Mouse (Mus musculus): ENCODE results near the gene Snx9. TPM values are rescaled to one million over a fixed set of nuclear protein-coding genes. Genes with fewer than 3 reads are reported as not detected.

Gene Snx9
- 10 to 100 TPM; 21.5 to 22.4 TPM for total RNA-seq (2021)
- long read RNA-seq, experiment 1, partial matches to known transcripts, result 1 of 22 reads
- long read RNA-seq, experiment 1, other reads (novel, unspliced or antisense), result 17 of 22 reads
- long read RNA-seq, experiment 2, transcript Snx9-201 (18 exons, 3,331 nt), result major isoform, 11 of 30 reads
- long read RNA-seq, experiment 2, partial matches to known transcripts, result 3 of 30 reads
- long read RNA-seq, experiment 2, other reads (novel, unspliced or antisense), result 16 of 30 reads

DNA sequence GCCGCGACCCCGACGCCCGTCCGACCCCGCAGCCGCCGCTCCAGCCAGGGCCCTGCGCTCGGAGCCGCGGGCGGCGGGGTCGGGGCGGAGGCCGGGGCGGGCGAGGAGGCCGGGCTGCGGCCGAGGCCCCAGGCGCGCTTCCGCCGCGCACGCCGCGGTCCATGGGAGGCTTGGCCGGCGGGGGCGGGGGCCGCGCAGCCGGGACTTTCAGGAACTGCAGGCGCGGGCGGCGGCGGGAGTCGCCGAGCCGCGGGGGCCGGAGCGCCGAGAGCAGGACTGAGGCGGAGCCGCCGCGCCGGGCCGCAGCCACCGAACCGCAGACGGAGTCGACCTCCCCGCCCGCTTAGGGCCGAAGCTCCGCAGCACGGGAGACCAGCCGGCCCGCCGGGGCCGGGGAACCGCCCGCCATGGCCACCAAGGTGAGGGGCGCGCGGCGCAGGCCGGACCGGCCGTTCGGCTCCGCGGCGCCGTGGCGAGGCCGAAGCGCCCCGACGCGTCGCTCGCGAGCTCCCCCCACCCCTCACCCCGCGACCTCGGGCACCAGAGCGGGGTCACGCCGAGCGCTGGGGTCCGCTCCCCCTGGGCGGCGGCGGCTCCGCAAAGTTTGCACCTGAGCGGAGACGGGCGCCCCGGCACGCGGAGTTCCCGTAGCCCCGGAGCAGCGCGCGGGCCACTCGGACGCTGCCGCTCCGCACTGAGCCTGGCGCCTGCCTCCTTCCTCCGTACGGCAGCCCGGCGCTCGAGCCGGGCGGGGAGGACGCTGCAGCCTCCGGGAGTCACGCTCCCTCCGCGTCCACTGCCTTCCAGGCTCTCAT is at the start of gene Snx9:
TSS of gene Snx9 (plus strand) at position 202 of the 815 bp plus-strand sequence.
- DNase-seq, result peak; percentile 81

DNA sequence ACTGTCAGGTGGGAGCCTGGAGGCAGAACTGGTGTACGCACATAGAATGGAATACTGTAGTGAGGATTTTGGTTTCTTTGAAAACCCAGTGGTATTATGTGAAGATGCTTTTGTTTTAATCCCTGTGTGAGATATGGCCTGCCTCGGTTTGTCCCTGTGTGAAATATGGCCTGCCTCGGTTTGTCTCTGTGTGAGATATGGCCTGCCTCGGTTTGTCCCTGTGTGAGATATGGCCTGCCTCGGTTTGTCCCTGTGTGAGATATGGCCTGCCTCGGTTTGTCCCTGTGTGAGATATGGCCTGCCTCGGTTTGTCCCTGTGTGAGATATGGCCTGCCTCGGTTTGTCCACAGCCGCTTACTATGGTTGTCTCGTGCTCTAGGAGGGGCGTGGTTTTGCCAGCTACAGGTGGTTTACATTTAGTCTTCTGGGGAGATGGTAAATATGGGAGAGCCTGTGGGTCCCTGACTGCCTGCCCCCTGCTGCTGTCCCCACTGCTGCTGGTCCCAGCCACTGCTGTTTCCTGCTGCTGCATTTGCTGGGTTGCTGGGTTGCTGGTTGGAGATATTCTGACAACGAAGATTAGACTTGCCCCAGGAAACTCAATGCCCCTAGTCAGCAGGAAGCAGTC is 48.9 kb upstream of the Snx9 start:
- DNase-seq, result no peak

DNA sequence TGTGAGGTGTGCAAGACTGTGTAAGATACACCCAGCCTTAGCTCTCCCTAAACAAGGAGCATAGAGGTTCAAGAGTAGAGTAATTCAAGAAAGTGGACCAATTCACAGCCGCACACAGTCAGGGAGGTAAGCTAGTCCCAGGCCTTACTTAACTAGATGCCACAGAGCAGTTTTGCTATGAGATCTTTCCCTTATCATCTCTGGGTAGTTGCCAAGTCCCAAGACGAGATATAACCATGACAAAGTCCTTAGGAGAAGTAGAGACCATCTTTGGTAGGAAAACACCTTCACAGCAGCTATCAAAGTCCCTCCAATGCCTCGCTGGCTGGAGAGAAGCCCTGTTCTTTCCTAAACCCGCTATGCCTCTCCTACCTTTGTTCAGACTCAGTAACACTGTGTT is 47.5 kb upstream of the Snx9 start:
- no peak for DNase-seq

DNA sequence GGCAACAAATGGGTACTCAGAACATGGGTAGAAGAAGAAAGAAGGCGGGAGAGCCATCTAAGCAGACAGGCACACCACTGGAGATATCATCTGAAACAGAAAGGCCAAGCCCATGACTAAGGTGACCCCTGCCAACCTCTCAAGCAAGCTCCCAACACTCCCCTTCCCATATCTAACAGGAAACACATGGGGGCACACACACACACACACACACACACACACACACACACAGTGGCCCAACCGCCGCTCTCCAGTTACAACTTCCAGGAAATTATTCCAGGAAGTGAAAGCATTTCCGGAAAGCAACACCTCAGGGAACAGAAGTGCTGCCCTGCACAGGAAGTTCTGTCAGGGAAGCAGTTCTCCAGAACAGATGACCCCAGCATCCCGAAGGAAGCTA is 46.9 kb upstream of the Snx9 start:
- DNase-seq, result no peak

DNA sequence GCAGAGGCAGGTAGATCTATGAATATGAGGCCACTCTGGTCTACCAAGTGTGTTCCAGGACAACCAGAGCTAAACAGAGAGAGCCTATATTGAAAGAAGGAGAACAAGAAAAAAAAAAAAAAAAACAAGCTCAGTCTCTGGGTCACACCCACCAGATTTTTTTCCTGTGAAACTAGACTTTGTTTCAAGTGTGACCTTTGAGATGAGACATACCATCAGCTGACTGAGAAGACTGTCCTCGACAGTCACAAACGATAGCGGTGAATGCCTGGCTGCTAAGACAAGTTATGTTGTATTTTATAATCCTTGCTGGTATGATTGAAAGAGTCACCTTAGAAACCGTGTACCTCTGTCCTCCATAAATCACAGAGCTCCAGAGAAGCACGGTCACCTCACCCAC is 45.8 kb upstream of the Snx9 start:
- no peak for DNase-seq

DNA sequence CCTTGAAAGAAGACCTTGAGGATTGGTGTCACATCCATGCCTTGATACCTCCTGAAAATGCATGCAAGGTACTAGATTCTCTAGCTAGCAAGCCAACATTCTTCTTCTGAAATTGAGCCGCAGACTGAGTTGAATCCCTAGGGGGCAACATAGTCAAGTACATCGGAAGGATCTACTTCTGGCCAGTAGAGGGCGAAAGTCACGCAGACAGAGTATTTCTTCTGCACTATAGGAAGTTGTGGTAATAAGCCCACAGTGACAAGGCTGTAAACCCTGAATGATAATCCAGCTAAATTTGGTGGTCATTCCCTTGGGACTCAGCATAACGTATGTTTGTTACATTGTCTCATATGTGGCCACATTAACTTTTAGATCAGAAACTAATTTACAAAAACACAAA is 45.3 kb upstream of the Snx9 start:
- DNase-seq, result no peak

DNA sequence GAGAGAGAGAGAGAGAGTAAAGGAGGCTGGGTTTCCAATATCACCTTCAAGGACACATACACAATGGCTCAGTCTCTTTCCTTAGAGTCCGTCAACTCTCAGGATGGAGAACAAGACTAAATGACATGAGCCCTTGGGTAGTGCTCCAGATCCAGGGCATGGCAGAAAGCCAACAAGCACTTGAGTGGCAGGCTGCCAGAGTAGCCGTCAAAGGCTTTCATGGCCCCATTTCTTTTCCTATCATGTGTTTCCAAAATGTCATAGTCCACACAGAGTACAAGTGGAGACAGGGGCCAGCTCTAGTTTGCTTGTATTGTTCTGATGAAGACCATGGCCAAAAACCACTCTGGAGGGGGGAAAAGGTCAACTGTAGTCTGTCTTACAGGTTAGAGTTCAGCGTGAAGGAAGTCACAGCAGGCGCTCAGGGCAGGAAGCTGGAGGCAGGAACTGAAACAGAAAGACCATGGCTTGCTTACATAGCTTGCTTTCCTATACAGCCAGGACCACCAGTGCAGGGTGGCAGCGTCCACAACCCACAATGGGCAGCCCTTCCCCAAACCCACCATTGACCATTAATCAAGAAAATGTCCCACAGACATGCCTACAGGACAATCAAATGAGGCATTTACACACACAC is 43.9 kb upstream of the Snx9 start:
- no peak for DNase-seq

DNA sequence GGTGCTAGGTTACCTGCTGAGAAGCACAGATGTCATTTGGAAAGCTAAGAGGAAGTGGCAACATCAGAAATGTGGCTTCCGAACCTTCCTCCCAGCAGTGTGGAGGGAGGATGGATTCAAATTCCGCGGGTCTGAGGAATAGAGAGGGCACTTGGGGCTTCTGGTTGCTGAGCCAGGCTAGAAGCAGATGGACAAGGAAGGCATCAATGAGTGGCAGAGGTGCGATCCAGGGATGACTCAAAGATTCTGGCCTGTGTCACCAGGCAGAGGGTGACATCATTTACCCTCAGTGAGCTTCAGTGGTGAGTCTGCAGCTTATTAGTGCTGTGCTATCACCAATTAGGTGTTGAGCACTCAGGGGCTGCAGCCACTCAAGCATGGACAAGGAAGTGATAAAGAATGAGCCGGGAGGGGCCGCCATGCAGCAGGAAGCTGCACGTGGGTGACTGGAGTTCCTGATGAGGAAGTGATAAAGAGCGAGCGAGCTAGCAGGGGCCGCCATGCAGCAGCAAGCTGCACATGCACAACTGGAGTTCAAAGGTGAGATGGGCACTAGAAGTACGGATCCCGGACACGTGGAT is 42.8 kb upstream of the Snx9 start:
- DNase-seq, result no peak

DNA sequence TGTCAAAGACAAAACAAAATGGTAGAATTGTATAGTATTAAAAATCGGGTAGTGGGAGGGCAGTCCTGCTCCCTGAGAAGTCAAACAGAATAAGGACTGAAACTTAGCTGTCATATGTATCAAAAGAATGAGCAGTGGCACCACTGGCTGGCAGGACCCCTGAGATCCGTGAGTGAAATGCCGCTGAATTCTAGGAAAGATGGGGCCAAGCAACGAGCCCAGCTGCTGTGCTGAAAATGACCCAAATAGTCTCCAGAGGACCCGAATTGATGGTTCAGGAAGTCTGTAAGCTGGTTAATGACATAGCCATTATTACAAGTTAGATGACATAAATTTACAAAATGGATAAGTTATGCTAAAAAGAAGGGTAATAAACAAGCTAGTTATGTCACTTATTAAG is 42.2 kb upstream of the Snx9 start:
- DNase-seq, result no peak

DNA sequence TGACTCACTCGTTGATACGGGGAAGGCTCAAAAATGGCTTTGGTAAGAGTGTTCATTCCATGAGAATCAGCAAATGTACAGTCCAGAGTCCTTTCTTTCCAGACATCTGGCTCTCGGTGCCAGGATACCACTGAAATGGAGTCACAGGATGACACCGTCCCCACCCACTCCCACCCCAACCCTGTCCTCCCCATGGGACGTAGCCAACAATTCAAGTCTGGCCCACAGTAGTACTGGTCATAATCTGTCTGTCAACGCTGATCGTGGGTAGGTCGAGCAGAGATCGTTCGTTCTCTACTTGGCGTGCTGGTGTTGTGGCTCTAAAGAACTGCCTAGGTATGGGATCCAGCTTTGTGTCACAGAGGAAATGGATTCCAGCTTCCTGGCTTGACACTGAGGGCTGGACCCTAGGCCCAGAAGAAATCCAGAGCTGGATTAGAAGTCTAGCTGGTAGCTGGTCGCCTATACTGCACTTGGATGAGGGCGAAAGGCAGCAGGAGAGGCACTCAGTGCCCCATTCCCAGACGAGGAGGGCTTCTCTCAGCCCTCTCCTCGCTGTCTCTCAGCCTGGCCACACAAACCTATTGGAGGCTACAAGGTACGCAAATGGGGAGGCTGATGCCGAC is 41.6 kb upstream of the Snx9 start:
- no peak for DNase-seq

DNA sequence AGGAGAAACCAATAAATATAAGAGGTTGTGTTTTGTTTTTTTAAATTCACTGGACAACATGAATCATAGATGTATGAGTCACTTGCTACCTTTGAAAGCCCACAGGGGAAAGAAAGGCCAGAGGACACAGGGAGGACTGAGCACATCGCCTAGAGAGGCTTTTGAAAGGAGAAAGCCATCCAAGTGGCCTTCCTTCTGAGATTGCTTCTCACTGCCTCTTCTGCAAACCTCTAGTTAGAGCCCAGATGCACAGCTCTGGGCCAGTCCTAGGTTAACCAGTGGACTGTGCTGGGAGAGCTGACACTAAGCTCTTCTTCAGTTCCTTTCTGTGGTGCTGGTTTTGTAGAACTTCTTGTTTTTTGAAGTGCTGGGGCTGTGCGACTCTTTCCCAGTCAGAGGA is 40.9 kb upstream of the Snx9 start:
- DNase-seq, result no peak

DNA sequence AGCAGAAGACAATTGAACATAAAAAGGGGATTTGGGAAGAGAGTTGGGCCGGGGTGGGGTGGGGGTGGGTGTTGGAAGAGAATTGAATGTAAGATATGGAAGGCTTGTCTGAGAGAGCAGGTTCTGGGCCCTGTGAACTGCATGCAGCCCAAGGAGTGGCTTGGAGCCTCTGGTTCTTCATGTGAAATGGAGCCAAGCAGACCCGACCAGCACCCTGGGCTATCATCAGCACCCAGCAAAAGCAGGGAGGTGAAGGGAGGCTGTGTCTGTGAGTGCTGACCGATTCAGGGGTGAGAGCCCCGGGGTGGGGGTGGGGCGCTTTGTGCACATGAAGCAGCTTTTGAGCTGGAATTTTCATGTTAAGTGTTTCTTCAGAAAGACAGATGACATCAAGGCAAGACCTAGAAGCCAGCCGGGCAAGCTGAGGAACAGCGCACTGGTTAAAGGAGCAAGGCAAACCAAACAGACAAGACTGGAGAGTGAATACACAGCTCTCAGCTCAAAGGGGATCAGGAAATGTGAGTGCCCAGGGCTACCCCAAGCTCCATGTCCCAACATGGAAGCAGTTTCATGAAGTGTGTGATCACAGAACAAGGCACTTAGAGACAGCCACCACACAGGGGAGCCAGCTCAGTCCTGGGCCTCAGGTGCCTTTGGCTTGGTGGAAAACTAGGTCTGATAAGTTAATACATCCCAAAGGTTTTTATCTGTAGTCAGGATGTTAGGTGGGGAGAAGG is 40.1 kb upstream of the Snx9 start:
- no peak for DNase-seq

DNA sequence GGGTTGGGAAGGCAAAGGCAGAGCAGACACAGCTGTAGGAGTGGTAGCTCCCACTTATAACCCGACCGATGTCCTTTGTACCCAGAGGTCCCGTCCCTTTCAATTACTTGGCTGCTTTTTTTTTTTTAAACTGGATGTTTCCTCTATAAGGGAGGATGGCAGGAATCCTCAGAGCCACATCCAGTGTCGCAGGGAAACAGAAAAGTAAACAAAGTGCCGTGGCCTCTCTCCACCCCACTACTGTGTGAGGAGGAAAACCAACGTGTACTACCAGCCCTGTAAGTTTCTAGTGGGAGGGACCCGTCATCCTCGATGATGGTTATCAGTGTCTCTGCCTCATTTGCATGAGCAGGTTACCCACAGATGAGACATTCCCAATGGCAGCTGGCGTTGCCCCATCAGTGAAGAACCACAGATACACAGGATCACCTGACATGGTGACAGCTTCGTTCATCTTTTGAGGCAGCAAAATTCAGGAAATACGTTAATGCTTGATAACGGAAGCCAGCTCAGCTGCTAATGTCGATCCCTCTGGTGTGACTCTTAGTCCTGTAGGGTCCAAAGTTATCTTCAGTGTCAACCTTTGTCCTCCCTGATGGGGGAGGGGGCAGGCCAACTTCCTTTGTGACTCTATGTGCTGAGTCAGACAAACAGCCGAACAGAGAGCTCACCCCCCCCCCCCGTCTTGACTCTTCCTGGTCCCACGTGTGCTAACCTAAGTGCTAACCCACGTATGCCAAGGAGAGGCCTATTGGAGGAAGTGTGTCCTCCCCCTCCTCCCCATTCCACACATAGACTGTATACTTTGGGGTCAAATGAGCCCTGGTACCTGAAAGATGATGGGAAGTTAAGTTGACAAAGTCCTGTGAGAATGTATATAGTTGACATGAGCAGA is 39.1 kb upstream of the Snx9 start:
- DNase-seq, result no peak

DNA sequence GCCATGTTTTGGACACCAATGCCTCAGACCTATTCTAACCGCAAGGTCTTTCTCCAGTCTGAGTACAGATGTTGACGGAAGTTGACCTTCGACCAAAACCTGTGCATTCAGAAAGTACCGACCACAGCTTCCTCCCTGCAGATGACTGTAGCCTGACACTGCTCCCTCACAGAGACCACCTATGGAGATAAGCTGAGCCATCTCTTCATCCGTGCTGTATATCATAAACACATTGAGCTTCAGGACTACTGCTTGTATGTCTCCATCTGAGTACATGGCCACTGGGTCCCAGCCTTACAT is 38.5 kb upstream of the Snx9 start:
- DNase-seq, result no peak

DNA sequence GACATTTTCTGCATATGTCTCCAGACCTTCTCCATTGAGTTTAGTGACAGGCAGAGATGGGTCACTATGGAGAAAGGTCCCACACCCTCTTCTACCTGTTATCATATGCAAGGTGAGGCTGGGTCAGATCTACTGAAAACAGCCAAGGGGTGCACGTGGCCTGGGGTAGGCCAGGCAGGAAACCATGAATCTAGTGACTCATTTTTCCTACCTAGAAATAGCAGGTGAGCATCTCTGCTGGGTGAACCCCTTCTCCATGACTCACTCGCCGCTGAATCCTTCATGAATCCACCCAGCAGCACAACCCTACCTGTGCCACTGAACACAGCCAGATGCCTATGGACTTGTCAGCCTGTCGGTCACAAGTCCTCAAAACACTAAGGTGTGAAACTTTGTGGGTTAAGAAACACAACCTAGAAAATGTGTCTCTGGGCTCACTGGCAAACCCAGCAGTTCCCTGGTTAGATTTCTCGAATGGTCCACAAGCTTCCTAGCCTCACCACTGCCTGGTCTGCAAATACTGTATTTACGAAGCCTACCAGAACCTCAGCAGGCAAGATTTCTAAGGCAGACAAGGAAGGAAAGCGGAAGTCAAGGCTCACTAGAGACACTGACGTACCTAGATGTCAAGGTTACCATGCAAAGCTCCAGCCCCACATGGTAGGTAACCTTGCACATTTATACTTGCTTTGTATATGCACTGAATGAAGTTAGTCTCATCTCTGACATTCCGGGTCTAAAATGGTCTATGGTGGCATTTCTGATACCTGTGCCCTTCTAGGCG is 37.7 kb upstream of the Snx9 start:
- no peak for DNase-seq

DNA sequence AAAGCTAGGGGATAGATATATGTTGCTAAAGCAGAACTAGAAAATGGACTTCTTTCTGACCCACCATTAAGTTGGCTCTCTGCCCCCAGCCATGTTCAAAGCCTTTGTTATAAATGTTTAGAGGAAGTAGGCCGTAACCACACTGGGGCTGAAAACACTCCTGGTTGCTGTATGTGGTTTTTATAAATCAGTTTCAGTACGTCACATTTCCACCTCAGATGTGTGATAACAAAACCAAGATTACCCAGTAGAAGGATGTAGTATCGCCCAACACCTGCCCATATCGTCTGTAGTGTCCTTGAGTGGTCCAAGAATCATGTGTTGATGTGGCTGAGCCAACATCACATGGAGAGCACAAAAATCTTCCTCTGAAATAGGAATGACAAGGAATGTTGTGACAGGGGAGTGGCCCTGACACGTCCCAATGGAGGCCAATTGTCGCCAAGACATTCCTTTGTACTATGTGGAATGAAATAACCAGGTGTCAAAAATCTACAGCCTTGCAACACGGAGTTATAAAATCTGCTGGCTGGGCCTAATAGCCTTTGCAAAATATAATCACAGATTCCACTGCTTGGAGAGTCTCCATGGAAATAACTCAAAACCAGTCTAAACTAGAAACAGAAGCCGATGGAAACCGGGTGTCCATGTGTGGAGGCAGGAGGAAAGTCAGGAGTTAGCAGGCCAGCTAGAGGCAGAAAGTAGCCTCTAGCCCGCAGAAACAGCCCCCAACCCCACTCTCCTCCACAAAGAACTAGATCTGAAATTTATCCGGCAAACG is 36.6 kb upstream of the Snx9 start:
- no peak for DNase-seq

DNA sequence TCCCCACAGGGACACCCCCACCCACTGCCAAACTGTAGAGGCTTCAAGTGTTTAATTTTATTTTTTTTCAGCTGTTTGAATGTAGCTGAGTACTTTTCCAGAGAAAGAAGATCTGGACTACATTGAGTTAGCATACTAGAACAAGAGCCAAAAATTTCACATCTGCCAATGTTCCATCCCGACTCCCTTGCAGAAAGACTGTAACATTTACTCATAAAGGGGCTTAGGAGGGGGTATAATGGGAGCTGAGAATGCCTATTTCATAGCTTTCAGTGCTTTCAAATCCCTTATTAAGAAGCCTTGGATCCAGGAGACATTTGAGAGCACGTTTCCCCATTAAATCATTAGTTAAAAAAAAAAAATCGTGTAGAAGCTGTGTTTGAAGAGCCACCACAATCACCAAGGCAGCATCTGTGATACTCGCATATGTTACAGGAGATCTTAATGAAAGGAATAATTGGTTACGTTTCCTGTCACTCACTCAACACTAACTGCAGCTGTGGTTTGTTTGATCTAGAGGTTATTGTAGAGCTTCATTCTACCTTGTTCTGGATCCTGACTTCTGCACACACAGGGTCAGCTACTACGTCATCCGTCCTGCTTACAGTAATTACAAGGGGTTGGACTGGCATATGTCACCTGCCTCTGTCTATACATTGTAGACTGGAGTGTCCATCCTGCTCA is 35.8 kb upstream of the Snx9 start:
- DNase-seq, result no peak

DNA sequence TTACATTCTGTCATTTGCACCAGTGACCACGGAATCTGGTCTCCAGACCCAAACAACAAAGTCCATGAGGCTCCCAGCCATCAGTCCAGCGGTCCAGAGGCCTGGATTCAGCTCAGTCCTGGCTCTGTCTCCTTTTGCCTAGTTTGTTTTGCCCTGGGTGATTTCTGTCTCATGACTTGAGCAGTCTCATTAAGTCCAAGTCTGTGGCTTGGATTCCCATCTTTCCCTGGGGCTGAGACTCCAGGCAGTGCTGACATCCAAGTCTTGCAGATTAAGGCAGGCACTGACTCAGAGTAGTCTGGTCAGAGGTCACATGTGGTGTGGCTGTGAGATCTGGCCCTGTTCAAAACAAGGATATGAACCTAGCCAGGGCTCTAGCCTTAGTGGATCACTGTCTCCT is 35.2 kb upstream of the Snx9 start:
- DNase-seq, result peak; percentile 75

Data from gastrocnemius, postnatal 25 days (tissue).